Mouse (Mus musculus): ENCODE results near the gene Ces2e. TPM values are rescaled to one million over a fixed set of nuclear protein-coding genes. Genes with fewer than 3 reads are reported as not detected.
"Not testable (repeated sequence)": the region's sequence is repeated elsewhere in the genome, so short reads cannot be mapped to it uniquely, and the experiment has no call there.

The Ces2e gene
- total RNA-seq (2022): not detected

DNA sequence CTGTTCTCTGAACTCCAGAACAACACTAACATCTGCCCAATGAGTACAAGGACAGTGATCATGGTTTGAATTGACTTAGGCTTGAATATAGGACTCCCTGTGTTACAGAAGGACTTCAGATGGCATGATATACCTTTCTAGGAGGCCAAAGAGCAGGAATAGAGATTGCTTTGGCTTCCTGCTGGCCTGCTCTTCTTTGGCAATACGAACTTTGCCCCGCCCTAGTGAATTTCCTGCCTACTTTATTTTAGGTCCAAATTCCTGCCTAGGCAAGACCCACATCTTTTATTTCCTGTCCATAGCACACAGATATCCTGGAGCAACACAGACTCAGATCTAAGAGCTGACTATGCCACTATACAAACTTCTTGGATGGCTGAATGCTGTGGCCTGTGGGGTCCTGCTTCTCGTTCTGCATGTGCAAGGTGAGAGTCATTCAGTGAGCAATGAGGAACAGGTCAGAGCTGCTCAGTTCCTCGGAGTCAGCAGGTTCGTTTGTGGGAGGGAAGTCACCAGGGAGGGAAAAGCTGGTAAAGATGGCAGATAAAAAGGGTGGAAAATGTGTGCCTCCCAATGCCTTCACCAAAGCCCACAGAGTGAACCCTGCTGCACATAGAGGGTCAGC lies at the start of gene Ces2e:
TSS of gene Ces2e (plus strand) at position 289 of the 625 bp plus-strand sequence.
- no peak for DNase-seq (ENCODE audit: low spot score in 2 of 2)

DNA sequence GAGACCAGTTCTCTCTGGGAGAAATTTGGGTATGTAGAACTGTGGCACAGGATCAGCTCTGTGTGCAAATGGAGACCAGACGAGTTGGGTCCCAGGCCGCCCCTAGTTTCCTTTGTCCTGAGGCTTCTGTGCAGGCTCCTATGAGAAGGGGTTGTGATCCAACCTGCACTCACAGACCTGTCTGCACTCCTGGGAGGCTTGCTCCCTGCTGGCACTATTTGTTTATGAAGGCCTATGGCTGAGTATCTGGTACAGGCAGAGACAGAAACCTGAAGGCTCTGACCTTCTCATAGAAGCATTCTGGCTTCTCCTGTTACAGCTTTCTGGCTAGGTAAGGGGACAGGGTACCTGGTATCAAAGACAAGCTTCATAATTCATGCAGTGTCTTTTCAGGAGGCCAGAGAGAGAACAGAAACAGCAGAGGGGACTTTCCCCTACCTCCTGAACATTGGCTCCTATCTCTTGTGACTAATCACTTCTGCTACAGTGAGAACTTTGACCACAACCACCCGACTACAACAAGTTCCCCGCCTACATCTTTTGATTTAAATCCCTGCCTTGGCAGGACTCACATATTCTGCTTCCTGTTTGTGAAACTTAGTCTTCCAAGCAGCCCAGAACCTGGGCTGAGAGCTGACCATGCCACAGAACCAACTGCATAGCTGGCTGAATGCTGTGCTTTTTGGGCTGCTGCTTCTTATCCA lies 39.7 kb upstream of the Ces2e start:
- DNase-seq (ENCODE audit: low spot score in 2 of 2): not testable (repeated sequence)

DNA sequence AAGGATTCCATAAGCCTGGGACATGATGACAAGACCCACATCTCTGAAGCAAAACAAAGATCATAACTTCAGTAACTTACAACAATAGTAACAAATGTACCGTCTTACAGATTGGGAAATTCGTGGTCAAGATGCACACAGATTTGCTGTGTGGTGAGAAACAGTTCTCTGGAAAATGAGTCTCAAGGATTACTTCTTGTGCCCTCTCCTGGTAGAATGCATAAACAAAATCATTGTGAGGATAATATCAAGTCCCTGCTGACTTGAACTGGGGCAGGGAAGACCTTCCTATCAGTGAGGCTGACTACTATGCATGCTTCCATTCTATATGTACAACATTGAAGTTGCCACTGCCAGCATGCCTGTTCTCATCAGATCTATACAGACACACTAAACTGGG lies 24.3 kb upstream of the Ces2e start:
- DNase-seq (ENCODE audit: low spot score in 2 of 2): no peak

DNA sequence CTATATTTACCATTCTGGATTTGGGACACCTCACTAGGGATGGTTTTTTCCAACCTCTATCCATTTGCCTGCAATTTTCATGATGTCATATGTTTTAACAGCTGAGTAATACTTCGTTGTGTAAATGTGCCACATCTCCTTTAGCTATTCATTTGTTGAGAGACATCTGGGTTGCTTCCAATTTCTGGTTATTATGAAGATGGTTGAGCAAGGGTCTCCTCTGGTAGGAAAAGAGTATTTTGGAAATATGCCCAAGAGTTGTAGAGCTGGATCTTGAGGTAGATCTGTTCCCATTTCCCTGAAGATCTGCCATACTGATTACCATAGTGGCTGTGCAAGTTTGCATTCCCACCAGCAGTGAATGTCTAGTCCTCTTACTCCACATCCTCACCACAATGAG lies 18.9 kb upstream of the Ces2e start:
- no peak for DNase-seq (ENCODE audit: low spot score in 2 of 2)

DNA sequence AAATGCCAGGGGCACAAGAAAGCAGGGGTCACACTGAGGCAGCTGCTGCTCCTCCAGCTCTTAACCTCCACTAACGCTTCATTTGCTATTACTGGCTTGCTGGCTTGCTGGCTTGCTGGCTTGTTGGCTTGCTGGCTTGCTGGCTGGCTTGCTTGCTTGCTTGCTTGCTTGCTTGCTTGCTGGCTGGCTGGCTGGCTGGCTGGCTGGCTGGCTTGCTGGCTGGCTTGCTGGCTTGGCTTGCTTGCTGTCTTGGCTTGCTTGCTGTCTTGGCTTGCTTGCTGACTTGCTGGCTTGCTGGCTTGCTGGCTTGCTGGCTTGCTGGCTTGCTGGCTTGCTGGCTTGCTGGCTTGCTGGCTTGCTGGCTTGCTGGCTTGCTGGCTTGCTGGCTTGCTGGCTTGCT lies 17.0 kb upstream of the Ces2e start:
- peak; percentile 80 to 89 for DNase-seq (ENCODE audit: low spot score in 2 of 2)

DNA sequence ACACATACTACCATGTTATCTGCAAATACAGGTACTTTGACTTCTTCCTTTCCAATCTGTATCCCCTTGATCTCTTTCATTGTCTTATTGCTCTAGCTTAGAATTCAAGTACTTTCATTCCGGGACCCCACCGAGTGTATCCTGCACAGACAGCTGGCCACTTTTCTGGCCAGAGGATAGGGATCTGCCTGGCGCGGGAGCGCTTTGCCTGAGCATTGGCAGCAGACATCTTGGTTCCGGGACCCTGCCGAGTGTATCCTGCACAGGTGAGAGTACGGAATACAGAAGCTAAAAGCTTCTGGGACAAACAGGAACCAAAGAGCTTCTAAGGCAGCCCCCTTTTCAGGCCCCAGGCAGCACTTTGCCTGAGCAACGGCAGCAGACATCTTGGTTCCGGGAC lies 16.4 kb upstream of the Ces2e start:
- DNase-seq (ENCODE audit: low spot score in 2 of 2): not testable (repeated sequence)

DNA sequence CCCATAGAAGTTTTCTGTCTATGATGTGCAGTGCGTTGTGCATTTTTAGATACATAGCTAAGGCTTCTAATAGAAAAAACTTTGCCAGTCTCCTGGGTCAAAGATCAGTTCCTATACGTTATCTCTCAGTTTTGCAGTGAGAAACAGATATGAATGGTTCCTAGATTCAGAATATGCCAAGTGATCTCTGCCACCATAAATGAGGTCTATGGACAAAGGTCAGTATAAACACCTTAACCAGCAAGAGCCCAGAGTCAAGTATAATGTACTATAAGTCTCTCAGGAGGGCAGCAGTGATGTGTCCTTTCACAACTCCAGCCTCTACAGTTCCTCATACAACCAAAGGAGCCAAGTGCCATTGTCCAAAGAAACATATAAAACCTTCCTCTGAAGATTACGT lies 1.2 kb downstream of the Ces2e start:
- DNase-seq (ENCODE audit: low spot score in 2 of 2): no peak

DNA sequence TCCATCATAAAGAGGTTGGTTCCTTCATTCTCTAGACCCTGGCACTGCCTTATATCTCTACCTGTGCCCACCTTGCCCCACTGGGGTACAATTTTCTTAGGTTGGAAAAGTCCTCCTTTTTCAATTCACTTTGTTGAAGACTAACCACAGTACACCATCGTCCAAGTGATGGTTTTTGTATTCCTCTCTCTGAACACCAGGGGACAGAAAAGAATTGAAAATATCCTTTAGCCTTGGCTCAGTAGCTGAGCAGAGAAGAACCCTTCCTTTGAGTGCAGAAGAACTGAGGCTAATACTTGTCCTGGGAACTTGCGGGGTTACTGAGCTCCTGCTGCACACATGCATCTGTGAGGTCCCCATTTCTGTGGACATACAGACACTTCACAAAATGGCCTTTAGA lies 18.6 kb downstream of the Ces2e start:
- DNase-seq (ENCODE audit: low spot score in 2 of 2): no peak

DNA sequence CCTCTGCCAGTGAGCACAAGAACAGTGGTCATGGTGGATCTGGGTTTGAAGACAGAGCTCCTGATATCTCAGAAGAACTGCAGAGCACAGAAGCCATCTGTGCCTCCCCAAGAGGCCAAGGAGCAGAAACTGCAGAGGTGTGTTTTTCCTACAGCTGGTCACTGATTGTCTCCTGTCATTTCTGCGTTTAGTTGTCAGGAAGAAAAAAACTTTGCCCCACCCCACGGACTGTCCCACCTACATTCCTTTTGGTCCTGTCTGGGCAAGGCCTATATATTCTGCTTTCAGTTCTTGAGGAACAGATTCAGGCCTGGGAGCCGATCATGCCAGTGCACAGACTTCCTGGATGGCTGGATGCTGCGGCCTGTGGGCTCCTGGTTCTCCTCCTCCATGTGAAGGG lies 21.0 kb downstream of the Ces2e start, which contains the start of gene Ces2f:
TSS of gene Ces2f (plus strand) at position 301 of the 400 bp plus-strand sequence.
- no peak for DNase-seq (ENCODE audit: low spot score in 2 of 2)

DNA sequence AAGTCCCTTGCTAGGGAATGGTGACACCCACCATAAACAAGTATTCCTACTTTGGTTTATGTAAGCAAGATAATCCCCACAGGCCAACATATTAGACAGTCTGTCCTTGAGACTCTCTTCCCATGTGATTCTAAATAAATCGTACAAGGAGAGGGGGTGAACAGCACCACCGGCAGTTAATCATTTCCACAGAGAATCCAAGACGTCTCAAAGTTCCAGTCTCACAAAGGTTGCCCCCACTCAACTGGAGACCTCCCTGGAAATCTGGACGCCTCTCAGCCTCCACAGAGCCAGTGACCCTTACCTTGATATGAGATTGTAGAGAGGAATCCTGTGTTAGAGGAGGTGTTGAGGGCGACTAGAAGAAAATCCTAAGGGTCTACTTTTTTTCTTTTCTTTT lies 23.0 kb downstream of the Ces2e start:
- no peak for DNase-seq (ENCODE audit: low spot score in 2 of 2)

DNA sequence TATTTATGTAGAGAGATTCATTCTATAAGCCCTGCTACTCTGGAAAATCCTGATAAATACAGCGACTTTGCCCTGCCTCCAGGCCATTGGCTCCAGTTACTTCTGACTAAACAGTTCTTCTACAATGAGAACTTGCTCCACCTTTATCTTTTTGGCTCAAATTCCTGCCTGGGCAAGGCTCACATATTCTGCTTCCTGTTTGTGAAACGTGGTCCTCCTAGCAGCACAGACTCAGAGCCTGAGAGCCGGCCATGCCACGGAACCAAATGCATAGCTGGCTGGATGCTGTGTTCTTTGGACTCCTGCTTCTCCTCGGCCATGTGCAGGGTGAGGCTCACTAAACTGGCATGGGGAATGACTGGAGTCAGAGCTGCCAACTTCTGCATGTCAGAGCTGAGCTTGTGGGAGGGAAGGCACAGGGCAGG lies 35.5 kb downstream of the Ces2e start, which contains the start of gene Ces2g:
TSS of gene Ces2g (plus strand) at position 182 of the 425 bp plus-strand sequence.
- no peak for DNase-seq (ENCODE audit: low spot score in 2 of 2)

DNA sequence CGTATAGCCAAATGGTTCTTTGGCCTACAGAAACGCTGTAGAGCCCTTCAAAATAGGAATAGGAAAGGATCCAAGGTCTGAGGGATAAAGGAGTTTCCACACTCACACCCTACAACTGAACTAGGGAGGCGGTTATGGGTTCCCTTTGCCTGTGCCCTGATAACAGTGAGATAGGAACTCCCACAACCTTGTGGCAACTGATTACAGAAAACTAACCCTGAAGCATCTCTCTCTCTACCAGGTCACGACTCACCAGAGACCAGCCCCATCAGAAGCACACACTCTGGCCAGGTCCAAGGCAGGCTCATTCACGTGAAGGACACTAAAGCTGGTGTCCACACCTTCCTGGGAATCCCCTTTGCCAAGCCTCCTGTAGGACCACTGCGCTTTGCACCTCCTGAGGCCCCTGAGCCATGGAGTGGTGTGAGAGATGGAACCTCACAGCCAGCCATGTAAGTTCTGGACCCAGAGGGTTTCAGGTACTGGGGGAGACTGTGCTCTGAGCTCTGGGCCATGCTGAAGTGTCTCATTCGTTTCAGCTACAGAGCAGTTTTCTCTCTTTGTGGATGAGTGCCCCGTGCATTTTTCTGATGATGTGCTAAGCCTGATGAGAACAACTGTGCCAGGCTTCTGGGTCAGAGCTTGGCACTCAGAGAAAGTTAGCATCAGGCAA lies 36.3 kb downstream of the Ces2e start:
- no peak for DNase-seq (ENCODE audit: low spot score in 2 of 2)

DNA sequence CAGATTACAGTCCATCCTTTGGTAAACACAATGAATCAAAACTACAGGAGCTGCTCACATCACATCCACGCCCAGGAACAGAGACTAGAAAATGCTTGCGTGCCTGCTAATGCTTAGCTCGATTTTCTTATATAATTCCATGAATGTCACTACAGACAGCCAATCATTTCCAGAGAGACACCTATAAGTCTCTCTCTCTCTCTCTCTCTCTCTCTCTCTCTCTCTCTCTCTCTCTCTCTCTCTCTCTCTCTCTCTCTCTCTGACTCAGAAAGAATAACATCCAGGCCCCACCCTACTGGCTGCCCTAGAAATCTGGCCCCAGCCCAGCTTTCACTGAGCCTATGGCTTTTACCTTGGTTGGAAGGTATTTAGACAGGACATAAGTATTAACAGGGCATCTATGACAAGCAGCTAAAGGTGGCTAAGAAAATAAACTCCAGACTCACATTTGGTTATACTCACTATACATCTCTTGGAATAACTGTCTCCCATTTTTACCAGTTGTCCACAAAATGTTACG lies 37.4 kb downstream of the Ces2e start:
- DNase-seq (ENCODE audit: low spot score in 2 of 2): no peak

DNA sequence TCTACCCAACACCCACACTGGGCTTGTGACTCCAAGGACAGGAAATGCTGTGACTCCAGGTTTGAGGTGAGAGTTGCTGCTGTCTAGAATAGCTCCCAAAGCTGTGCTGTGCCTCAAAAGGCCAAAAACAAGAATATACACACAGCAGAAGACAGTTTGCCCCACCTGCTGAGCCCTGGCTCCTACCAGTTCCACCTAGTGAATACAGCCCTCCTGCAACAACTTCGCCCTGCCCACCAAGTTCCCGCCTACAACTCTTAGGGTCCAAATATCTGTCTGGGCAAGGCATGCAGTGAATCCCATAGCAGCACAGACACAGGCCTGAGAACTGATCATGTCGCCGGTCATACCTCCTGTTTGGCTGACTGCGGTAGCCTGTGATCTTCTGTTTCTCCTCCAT lies 58.1 kb downstream of the Ces2e start:
- no peak for DNase-seq (ENCODE audit: low spot score in 2 of 2)

Other genes starting within 250 kb of the Ces2e start
- gene Ces2a, start 192.3 kb upstream of the Ces2e start, total RNA-seq (2022): not detected
- gene Ces2b, start 94.7 kb upstream of the Ces2e start, total RNA-seq (2022): under 1 TPM in 1 of 4 experiments, not detected in 3; 0.09 TPM
- under 1 TPM; 0.27 to 0.80 (median 0.44) TPM for gene Ces2c, start 79.2 kb upstream of the Ces2e start, total RNA-seq (2022)
- not detected for gene Ces2f, start 21.1 kb downstream of the Ces2e start, total RNA-seq (2022)
- under 1 TPM; 0.31 to 0.51 (median 0.36) TPM for gene Ces2g, start 35.5 kb downstream of the Ces2e start, total RNA-seq (2022)
- not detected for gene Ces2h, start 74.6 kb downstream of the Ces2e start, total RNA-seq (2022)
- not detected for gene Ces3a, start 122.3 kb downstream of the Ces2e start, total RNA-seq (2022)
- gene Ces3b, start 157.5 kb downstream of the Ces2e start, total RNA-seq (2022): not detected
- not detected for gene Ces4a, start 205.5 kb downstream of the Ces2e start, total RNA-seq (2022)
- 10 to 100 TPM; 87.8 to 96.8 (median 94.6) TPM for gene Cbfb, start 244.4 kb downstream of the Ces2e start, total RNA-seq (2022)